Mouse (Mus musculus) CH12.LX (cell line): ENCODE data around the gene Retn.

Experiments used
- CHD1 ChIP-seq: IDR thresholded peaks from 2 replicates; pipeline ENCODE4 v1.6.1; 2012; ENCODE audit warnings: low read depth, low read length, improper control_type of control experiment, inconsistent platforms
- CTCF ChIP-seq, 2 experiments: IDR thresholded peaks in 1 of 2; conservative IDR thresholded peaks in 1 of 2; 2 replicates each; pipeline ENCODE4 v1.5.1; 2011 to 2012; ENCODE audit warnings: low read depth in 2 of 2, low read length in 2 of 2, improper control_type of control experiment in 1 of 2, inconsistent platforms in 1 of 2, mild to moderate bottlenecking in 1 of 2, moderate library complexity in 1 of 2
- MEF2A ChIP-seq: IDR thresholded peaks from 2 replicates; pipeline ENCODE4 v1.6.1; 2014; ENCODE audit warnings: low read depth, mild to moderate bottlenecking, inconsistent platforms, low read length, improper control_type of control experiment, borderline replicate concordance
- NELFE ChIP-seq: IDR thresholded peaks from 2 replicates; pipeline ENCODE4 v1.6.1; 2011; ENCODE audit warnings: low read depth, low read length, improper control_type of control experiment
- RAD21 ChIP-seq: IDR thresholded peaks from 2 replicates; pipeline ENCODE4 v1.6.1; 2011; ENCODE audit warnings: low read depth, mild to moderate bottlenecking, low read length, improper control_type of control experiment, moderate library complexity

DNA sequence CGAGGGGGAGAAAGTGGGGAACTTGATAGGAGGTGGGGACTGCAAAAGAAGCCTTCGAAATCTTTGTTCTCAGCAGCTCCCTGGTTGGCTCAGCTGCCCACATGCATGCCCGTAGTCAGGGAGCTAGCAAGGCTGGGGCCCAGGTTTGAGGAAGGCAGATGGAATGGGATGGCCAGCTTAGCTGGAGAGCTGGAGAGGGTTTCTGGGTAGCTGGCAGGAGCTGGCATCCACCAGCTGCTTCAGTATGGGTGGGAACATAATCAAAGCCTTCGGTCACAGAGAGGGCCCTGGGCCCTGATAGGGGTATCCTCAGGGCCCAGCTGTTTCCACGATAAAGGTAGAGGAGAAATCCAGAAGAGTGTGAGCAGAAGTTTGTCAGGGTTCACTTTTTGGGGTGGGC lies 26.9 kb downstream of the Retn start:
- TF ChIP-seq CHD1 (no peak), MEF2A (no peak), CTCF (conservative IDR thresholded peaks at IDR 0.05 in 1 of 2, IDR thresholded peaks at IDR 0.05 in 1 of 2; ENCODE audit: low read depth in 2 of 2, low read length in 2 of 2) (no peak), NELFE (no peak), RAD21 (no peak)
